Mouse (Mus musculus) liver, embryonic 13.5 days (tissue): ENCODE data around the gene Myl6b. TPM values are rescaled to one million over a fixed set of nuclear protein-coding genes. Genes with fewer than 3 reads are reported as not detected.

ENCODE experiments used
- ATAC-seq: fragments of 200-750 bp; cut with Nextera tagmentation; 2 replicates; pipeline ENCODE4 v1.8.0; 2017; ENCODE audit warnings: low read depth, mild to moderate bottlenecking, moderate number of reproducible peaks, moderate library complexity
- DNase-seq: peaks from one replicate; pipeline ENCODE4 v3.0.0; 2022
- H3K27ac ChIP-seq: fragments of 300-500 bp; sonication (generic); 2 replicates; pipeline ENCODE4 v1.5.1; 2015; ENCODE audit warnings: moderate library complexity, mild to moderate bottlenecking, inconsistent platforms
- H3K27me3 ChIP-seq: fragments of 300-500 bp; sonication (generic); 2 replicates; pipeline ENCODE4 v1.6.1; 2015; ENCODE audit warnings: mild to moderate bottlenecking, inconsistent platforms
- H3K36me3 ChIP-seq: fragments of 300-500 bp; sonication (generic); 2 replicates; pipeline ENCODE4 v1.6.1; 2015; ENCODE audit warnings: mild to moderate bottlenecking, inconsistent platforms
- H3K4me1 ChIP-seq: fragments of 300-500 bp; sonication (generic); replicated peaks from 2 replicates; pipeline ENCODE4 v1.6.1; 2015; ENCODE audit warnings: inconsistent platforms
- H3K4me2 ChIP-seq: fragments of 300-500 bp; sonication (generic); 2 replicates; pipeline ENCODE4 v1.6.1; 2015; ENCODE audit warnings: inconsistent platforms, mild to moderate bottlenecking, moderate library complexity
- H3K4me3 ChIP-seq: fragments of 300-500 bp; sonication (generic); replicated peaks from 2 replicates; pipeline ENCODE4 v1.5.1; 2015; ENCODE audit warnings: mild to moderate bottlenecking, inconsistent platforms
- H3K9ac ChIP-seq: fragments of 300-500 bp; sonication (generic); 2 replicates; pipeline ENCODE4 v1.6.1; 2015; ENCODE audit warnings: mild to moderate bottlenecking, inconsistent platforms
- H3K9me3 ChIP-seq: fragments of 300-500 bp; sonication (generic); replicated peaks from 2 replicates; pipeline ENCODE4 v1.6.1; 2016; ENCODE audit warnings: inconsistent platforms
- WGBS: fragments of 180-500 bp; shearing (Covaris S2); methylation state at CpG from one replicate; pipeline ENCODE4 v1.1.7; 2015; ENCODE audit not compliant: insufficient replicate concordance; 5-methylcytosine and 5-hydroxymethylcytosine counted together
- polyA plus RNA-seq: library from polyadenylated mRNA; unstranded; fragments of >200 nt; fragmentation: Nextera tagmentation; extraction: Ambion mirVana; gene quantifications from 2 replicates; pipeline ENCODE4 v1.2.1, GENCODE M21; 2015

Myl6b gene
- 1.2 and 1.3 TPM in 2 replicates for polyA plus RNA-seq

- peak; percentile 89 for ATAC-seq
- peak within 1 kb of the TSS; percentile 86 for H3K27ac ChIP-seq
- H3K36me3 ChIP-seq: no peaks in the 10 kb centered on the region
- under 1% methylated on average over 27 of the region's 27 CpGs for WGBS
- no peaks in the 10 kb centered on the region for H3K9me3 ChIP-seq
- peak within 1 kb of the TSS; percentile 93 for H3K4me2 ChIP-seq
- peak within 1 kb of the TSS; percentile 73 for H3K4me3 ChIP-seq
- peak within 1 kb of the TSS; percentile 82 for H3K9ac ChIP-seq
- H3K4me1 ChIP-seq: peaks cover 77% of the 10 kb centered on the region
- no peaks in the 10 kb centered on the region for H3K27me3 ChIP-seq
- peak; percentile 95 for DNase-seq
Observed at GRCm38 (mm10) chr10:128498590-128498989, at the start of gene Myl6b. TSS of gene Myl6b (minus strand) at chr10:128498685.

- Histone ChIP-seq H3K4me1 (peaks cover 35% of the 10 kb centered on the region), H3K9ac (peak within 1 kb of the TSS; percentile 93), H3K27me3 (no peaks in the 10 kb centered on the region), H3K36me3 (peaks cover 32% of the 10 kb centered on the region), H3K27ac (peak within 1 kb of the TSS; percentile 93), H3K9me3 (no peaks in the 10 kb centered on the region), H3K4me2 (peak within 1 kb of the TSS; percentile 88), H3K4me3 (peak within 1 kb of the TSS; percentile 81)
- ATAC-seq (peak; percentile 88), DNase-seq (peak; percentile 95)
- WGBS: under 1% methylated on average over 50 of the region's 50 CpGs
Observed at GRCm38 (mm10) chr10:128547361-128548032, 49.0 kb upstream of the Myl6b start, which contains the start of gene Zc3h10. TSS of gene Zc3h10 (minus strand) at chr10:128547774.

GRCm38 (mm10) chr10:128546787-128547186 lies 48.3 kb upstream of the Myl6b start:
- Histone ChIP-seq H3K4me1 (peaks cover 35% of the 10 kb centered on the region), H3K9me3 (no peaks in the 10 kb centered on the region), H3K36me3 (peaks cover 36% of the 10 kb centered on the region), H3K4me3 (peak overlapping the region; percentile 81), H3K4me2 (peak overlapping the region; percentile 88), H3K27ac (peak overlapping the region; percentile 93), H3K9ac (peak overlapping the region; percentile 86), H3K27me3 (no peaks in the 10 kb centered on the region)
- 9% methylated on average over 7 of the region's 7 CpGs for WGBS
- no peak for DNase-seq
- no peak for ATAC-seq

DNA sequence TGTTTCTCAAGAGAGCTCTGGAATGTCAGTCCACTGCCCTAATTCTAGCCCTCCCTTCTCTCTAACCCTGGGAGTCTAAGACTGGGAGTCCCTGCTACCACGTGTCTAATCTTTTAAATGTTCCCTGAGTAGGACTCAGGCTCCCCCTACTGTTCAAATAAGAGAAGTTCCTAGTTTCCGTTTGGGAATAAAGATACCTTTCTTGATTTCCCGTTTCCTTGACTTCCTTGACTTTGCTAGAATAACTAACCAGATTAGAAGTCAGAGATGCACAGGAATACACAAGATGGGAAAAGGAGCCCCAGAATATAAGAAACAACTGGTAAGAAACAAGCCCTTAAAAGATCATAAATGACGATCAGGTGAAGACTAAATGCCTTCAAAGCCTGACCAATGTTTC lies 47.9 kb upstream of the Myl6b start:
- peak overlapping the region; percentile 86 for H3K9ac ChIP-seq
- 8% methylated on average over 4 of the region's 4 CpGs for WGBS
- H3K4me2 ChIP-seq: peak overlapping the region; percentile 88
- H3K4me3 ChIP-seq: peak overlapping the region; percentile 81
- peak overlapping the region; percentile 93 for H3K27ac ChIP-seq
- H3K27me3 ChIP-seq: no peaks in the 10 kb centered on the region
- no peak for DNase-seq
- peaks cover 36% of the 10 kb centered on the region for H3K36me3 ChIP-seq
- H3K9me3 ChIP-seq: no peaks in the 10 kb centered on the region
- no peak for ATAC-seq
- H3K4me1 ChIP-seq: peaks cover 35% of the 10 kb centered on the region

DNA sequence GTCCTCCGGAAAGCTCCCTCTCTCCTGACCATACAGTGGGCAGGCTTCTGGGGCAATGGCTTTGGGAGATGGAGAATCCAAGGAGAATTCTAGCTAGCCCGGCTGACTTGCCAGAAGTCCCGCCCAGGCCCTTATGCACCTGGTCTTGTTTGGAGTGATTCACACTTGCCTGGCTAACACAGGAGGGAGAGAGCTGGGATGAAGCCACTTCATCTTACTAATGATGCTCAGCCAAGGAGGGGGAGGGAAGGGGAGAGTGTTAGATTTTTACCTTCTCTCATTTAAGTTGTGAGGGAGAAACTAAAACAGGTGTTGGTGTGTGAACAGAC lies 47.0 kb upstream of the Myl6b start:
- no peaks in the 10 kb centered on the region for H3K9me3 ChIP-seq
- H3K27me3 ChIP-seq: no peaks in the 10 kb centered on the region
- ATAC-seq: no peak
- no peak for DNase-seq
- peaks cover 35% of the 10 kb centered on the region for H3K4me1 ChIP-seq
- peaks cover 36% of the 10 kb centered on the region for H3K36me3 ChIP-seq
- H3K9ac ChIP-seq: no peak overlapping the region
- H3K4me3 ChIP-seq: no peak overlapping the region
- H3K4me2 ChIP-seq: no peak overlapping the region
- H3K27ac ChIP-seq: no peak overlapping the region
- 80% methylated on average over 3 of the region's 3 CpGs for WGBS

DNA sequence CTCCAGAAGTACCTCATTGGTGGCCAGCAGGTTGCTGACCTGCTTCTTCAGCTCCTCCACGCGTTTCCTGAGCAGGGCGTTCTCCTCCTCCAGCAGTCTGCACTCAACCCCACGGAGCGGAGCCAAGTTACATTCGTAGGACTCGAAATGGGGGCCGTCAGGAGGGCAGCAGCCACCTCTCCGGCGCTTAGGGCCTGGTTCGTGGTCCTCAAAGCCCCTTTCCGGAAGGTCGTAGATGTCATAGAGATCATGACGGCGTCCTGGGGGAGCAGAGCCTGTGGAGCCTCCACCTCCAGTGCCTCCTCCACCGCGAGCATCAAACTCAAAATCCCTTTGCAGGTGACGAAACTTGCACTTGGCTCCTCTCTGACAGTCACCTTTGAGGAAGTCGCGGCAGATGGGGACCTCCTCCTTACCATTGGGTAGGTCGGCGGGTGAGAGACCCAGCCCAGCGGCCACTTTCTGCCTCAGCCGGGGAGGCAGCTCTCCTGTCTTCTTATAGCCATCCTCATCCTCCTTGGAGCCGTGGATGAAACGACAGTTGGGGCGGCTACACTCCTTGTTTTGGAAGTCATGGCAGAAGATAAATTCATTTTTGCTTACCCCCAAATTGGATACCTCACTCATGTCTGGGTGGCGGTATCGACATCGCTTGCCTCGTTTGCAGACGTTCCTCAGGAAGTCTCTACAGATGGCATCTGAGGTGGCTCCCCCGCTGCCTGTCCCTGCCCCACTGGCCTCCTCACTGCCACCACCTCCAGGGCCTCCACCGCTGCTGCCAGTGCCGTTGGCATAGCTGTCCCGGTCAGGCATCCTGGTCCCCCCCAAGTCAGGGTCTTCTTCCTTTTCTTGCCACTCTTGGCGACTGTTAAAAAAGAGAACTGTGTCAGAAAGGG lies 46.4 kb upstream of the Myl6b start:
- Histone ChIP-seq H3K27me3 (no peaks in the 10 kb centered on the region), H3K9me3 (no peaks in the 10 kb centered on the region), H3K9ac (no peak overlapping the region), H3K4me2 (no peak overlapping the region), H3K27ac (no peak overlapping the region), H3K4me3 (no peak overlapping the region), H3K4me1 (peaks cover 30% of the 10 kb centered on the region), H3K36me3 (peaks cover 36% of the 10 kb centered on the region)
- 87% methylated on average over 37 of the region's 37 CpGs for WGBS
- DNase-seq: no peak
- ATAC-seq: no peak

GRCm38 (mm10) chr10:128544151-128544657 lies 45.7 kb upstream of the Myl6b start:
- DNase-seq: no peak
- Histone ChIP-seq H3K27ac (no peak overlapping the region), H3K4me2 (no peak overlapping the region), H3K4me1 (peaks cover 25% of the 10 kb centered on the region), H3K9me3 (no peaks in the 10 kb centered on the region), H3K9ac (no peak overlapping the region), H3K27me3 (no peaks in the 10 kb centered on the region), H3K36me3 (peaks cover 36% of the 10 kb centered on the region), H3K4me3 (no peak overlapping the region)
- no peak for ATAC-seq
- 90% methylated on average over 15 of the region's 15 CpGs for WGBS

DNA sequence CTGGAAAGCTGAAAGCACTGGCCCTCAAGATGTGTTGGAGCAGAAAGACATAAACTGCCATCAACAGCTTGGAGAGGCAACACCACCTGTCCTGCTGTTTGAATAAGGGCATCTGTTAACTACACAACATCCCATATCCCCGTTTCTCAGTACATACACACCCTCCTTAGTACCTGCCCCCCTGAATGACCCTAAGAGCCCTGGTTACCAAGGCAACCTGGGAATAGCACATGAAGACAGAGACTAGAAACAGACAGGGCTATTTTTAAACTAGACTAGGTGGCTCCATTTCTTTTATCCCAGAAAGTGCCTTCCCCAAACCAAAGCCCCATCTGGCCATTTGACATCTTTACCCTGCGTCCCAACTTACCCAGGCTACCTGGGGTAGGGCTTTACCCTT lies 44.6 kb upstream of the Myl6b start:
- Histone ChIP-seq H3K4me2 (no peak overlapping the region), H3K36me3 (peaks cover 36% of the 10 kb centered on the region), H3K27me3 (no peaks in the 10 kb centered on the region), H3K27ac (no peak overlapping the region), H3K9me3 (no peaks in the 10 kb centered on the region), H3K4me1 (peaks cover 25% of the 10 kb centered on the region), H3K4me3 (no peak overlapping the region), H3K9ac (no peak overlapping the region)
- ATAC-seq (no peak), DNase-seq (no peak)
- 73% methylated on average over 2 of the region's 2 CpGs for WGBS

- Histone ChIP-seq H3K36me3 (peaks cover 13% of the 10 kb centered on the region), H3K27ac (no peak overlapping the region), H3K9me3 (no peaks in the 10 kb centered on the region), H3K4me3 (no peak overlapping the region), H3K4me2 (no peak overlapping the region), H3K27me3 (no peaks in the 10 kb centered on the region; the same call in 1 of the 2 replicates), H3K9ac (no peak overlapping the region), H3K4me1 (peaks cover 22% of the 10 kb centered on the region)
- DNase-seq (no peak), ATAC-seq (no peak)
- 69% methylated on average over 1 of the region's 1 CpGs for WGBS
Observed at GRCm38 (mm10) chr10:128538340-128538870, 39.9 kb upstream of the Myl6b start.

DNA sequence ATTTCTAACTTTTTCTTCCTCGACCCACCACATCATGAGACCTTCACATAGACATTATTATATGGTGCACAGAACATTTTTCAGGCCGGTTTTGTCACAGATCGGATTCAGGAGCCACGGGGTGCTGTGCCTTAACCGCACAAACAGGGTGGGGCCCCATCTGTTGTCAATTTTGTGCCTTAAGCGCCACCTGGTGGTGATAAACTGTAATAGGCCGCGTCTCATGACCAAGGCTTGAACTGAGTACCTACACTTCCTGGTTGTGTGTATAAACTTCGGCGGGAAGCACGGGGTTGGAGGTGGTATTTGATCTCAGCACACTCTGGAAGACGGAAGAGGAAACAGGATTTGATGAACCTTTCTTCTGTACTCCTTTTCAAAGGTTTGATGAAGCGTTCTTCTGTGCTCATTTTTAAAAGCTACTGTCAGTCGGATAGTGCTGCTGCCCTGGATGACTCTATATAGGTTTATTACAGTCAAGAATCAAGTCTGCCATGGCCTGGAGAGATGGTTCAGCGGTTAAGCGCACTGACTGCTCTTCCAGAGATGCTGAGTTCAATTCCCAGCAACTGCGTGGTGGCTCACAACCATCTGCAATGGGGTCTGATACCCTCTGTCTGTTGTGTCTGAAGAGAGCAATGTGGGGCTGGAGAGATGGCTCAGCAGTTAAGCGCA lies 37.9 kb upstream of the Myl6b start:
- Histone ChIP-seq H3K27me3 (no peaks in the 10 kb centered on the region; the same call in 1 of the 2 replicates), H3K4me1 (peaks cover 21% of the 10 kb centered on the region), H3K9ac (peak overlapping the region; percentile 56), H3K4me3 (peak overlapping the region; percentile 34), H3K36me3 (no peaks in the 10 kb centered on the region; the same call in 1 of the 2 replicates), H3K9me3 (no peaks in the 10 kb centered on the region), H3K27ac (peak overlapping the region; percentile 58), H3K4me2 (peak overlapping the region; percentile 52)
- ATAC-seq (peak; percentile 98), DNase-seq (peak; percentile 86)
- 13% methylated on average over 18 of the region's 18 CpGs for WGBS
